Mouse (Mus musculus) heart, embryonic 13.5 days (tissue): Measurements from ENCODE around the gene Deup1. TPM values are rescaled to one million over a fixed set of nuclear protein-coding genes. Genes with fewer than 3 reads are reported as not detected.

Source experiments
- ATAC-seq: fragments of 200-750 bp; cut with Nextera tagmentation; 2 replicates; pipeline ENCODE4 v1.8.0; 2017; ENCODE audit warnings: moderate TSS enrichment; ENCODE audit not compliant: insufficient number of reproducible peaks, low FRiP score, low TSS enrichment; ENCODE audit errors: extremely low read depth
- H3K27ac ChIP-seq: fragments of 300-500 bp; sonication (generic); replicated peaks from 2 replicates; pipeline ENCODE4 v1.5.1; 2015; ENCODE audit warnings: moderate library complexity, mild to moderate bottlenecking, inconsistent platforms
- H3K27me3 ChIP-seq: fragments of 300-500 bp; sonication (generic); replicated peaks from 2 replicates; pipeline ENCODE4 v1.6.1; 2015; ENCODE audit warnings: mild to moderate bottlenecking, inconsistent platforms
- H3K36me3 ChIP-seq: fragments of 300-500 bp; sonication (generic); 2 replicates; pipeline ENCODE4 v1.6.1; 2015; ENCODE audit warnings: mild to moderate bottlenecking, inconsistent platforms
- H3K4me1 ChIP-seq: fragments of 300-500 bp; sonication (generic); 2 replicates; pipeline ENCODE4 v1.6.1; 2015; ENCODE audit warnings: inconsistent platforms
- H3K4me2 ChIP-seq: fragments of 300-500 bp; sonication (generic); 2 replicates; pipeline ENCODE4 v1.6.1; 2015; ENCODE audit warnings: inconsistent platforms, mild to moderate bottlenecking, moderate library complexity
- H3K4me3 ChIP-seq: fragments of 300-500 bp; sonication (generic); 2 replicates; pipeline ENCODE4 v1.5.1; 2015; ENCODE audit warnings: moderate library complexity, mild to moderate bottlenecking, inconsistent platforms
- H3K9ac ChIP-seq: fragments of 300-500 bp; sonication (generic); 2 replicates; pipeline ENCODE4 v1.6.1; 2015; ENCODE audit warnings: inconsistent platforms, mild to moderate bottlenecking, moderate library complexity
- H3K9me3 ChIP-seq: fragments of 300-500 bp; sonication (generic); 2 replicates; pipeline ENCODE4 v1.6.1; 2016; ENCODE audit warnings: inconsistent platforms
- WGBS: fragments of 180-500 bp; shearing (Covaris S2); methylation state at CpG from one replicate; pipeline ENCODE4 v1.1.7; 2015; ENCODE audit warnings: mixed read lengths; 5-methylcytosine and 5-hydroxymethylcytosine counted together
- polyA plus RNA-seq: library from polyadenylated mRNA; unstranded; fragments of >200 nt; fragmentation: Nextera tagmentation; extraction: Ambion mirVana; gene quantifications from 2 replicates; pipeline ENCODE4 v1.2.1, GENCODE M21; 2015

Deup1 gene
- polyA plus RNA-seq, 1 experiment from 2014 or later = 0.15 TPM

DNA sequence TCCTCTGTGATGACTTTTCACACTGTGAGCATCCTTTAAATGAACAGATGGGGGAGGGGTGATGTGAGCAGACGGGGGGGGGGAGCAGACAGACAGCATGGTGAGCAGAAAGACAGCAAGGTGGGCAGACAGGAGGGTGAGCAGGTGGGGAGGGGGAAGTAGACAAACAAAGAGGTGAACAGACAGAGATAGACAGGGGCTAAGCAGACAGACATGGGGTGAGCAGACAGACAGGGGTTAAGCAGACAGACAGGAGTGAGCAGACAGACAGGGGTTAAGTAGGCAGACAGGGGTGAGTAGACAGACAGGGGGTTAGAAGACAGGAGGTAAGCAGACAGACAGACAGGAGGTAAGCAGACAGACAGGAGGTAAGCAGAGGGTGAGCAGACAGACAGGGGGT, 8.0 kb downstream of the Deup1 start:
- H3K4me1 ChIP-seq = peaks cover 8% of the 10 kb centered on the region; the same call in 1 of the 2 replicates
- no peak overlapping the region for H3K27ac ChIP-seq
- no peak for ATAC-seq
- H3K9me3 ChIP-seq = no peaks in the 10 kb centered on the region
- H3K4me3 ChIP-seq = no peak overlapping the region
- no peak overlapping the region for H3K4me2 ChIP-seq
- H3K9ac ChIP-seq = no peak overlapping the region
- H3K27me3 ChIP-seq = 0 out of 2 replicates have a peak, but pooled peaks cover 4% of the 10 kb centered on the region
- no peaks in the 10 kb centered on the region for H3K36me3 ChIP-seq
- 53% methylated on average over 1 of the region's 1 CpGs for WGBS

DNA sequence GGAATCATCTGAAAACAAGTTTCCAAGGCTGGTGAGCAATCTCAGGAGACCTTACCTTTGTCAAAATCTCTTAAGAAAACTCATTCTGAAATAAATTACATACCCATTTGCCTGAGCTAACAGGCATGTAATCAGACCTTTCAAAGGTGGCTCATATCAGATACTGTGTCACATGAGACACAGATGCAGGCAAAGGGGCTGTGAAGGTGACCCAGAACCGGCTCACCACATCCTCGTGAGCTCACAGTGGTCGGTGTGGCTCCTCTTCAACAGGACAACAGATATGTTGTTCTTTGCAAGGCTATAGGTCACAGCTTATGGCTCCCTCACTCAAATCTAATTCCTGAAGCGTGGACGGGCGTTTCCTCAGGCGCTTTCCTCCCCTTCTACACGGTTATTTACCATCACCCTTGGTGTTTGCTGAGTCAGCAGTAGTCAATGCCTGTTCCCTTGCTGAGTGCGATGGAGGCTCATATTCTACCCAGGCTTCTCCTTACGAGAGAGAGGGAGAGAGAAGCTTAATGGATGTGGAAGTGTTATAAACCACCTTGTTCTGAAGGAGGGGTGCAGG, 8.6 kb downstream of the Deup1 start:
- Histone ChIP-seq H3K9me3 (no peaks in the 10 kb centered on the region), H3K27me3 (0 out of 2 replicates have a peak, but pooled peaks cover 4% of the 10 kb centered on the region), H3K4me1 (peaks cover 8% of the 10 kb centered on the region; the same call in 1 of the 2 replicates), H3K9ac (no peak overlapping the region), H3K4me2 (no peak overlapping the region), H3K27ac (no peak overlapping the region), H3K36me3 (no peaks in the 10 kb centered on the region), H3K4me3 (no peak overlapping the region)
- 62% methylated on average over 10 of the region's 10 CpGs for WGBS
- no peak for ATAC-seq

DNA sequence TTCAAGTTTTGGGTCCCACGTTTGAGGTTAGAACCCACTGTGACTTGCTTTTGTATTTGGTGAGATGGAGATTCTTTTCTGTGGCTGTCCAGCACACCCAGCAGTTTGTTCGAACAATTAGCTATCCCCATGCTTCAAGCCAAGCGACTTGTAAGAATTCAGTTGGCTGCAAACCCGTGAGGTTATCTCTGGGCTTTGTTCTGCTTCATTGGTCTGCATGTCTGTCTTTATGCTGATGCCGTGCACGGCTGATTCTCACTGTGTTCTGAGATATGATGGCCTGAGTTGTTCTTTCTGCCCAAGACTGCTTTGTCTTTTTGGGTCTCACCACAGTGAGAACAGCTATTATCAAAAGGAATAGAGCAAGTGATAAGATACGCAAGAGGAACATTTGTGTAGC, 10.7 kb downstream of the Deup1 start:
- no peak for ATAC-seq
- H3K4me2 ChIP-seq = no peak overlapping the region
- 36% methylated on average over 7 of the region's 7 CpGs for WGBS

DNA sequence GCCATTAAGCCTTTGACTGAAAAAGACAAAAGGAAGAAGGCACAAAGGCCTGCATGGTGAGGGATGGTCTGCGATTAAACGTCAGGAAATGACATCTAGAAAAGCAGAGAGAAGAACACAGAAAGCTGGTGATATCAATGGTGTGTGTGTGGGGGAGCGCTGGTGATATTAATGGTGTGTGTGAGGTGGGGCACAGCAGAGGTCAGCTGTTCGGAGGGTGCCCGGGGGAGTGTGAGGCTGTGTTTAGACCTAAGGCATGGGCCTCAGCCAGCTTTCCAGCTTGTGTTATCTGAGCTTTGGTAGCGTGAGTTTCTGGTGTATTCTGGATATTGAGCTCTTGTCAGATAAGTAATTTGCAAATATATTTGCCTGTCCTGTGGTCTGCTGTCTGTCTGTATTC, 11.3 kb downstream of the Deup1 start:
- Histone ChIP-seq H3K36me3 (no peaks in the 10 kb centered on the region), H3K9me3 (no peaks in the 10 kb centered on the region), H3K4me2 (no peak overlapping the region), H3K4me3 (no peak overlapping the region), H3K9ac (no peak overlapping the region), H3K27ac (no peak overlapping the region), H3K4me1 (peaks cover 8% of the 10 kb centered on the region; the same call in 1 of the 2 replicates), H3K27me3 (no peaks in the 10 kb centered on the region)
- WGBS = 50% methylated on average over 6 of the region's 6 CpGs
- no peak for ATAC-seq

More for the DNA sequence above, 10.7 kb downstream of the Deup1 start:
- no peak overlapping the region for H3K4me3 ChIP-seq
- H3K9me3 ChIP-seq = no peaks in the 10 kb centered on the region
- no peaks in the 10 kb centered on the region for H3K36me3 ChIP-seq
- H3K4me1 ChIP-seq = peaks cover 8% of the 10 kb centered on the region; the same call in 1 of the 2 replicates
- H3K27me3 ChIP-seq = 0 out of 2 replicates have a peak, but pooled peaks cover 3% of the 10 kb centered on the region
- H3K27ac ChIP-seq = no peak overlapping the region
- no peak overlapping the region for H3K9ac ChIP-seq

DNA sequence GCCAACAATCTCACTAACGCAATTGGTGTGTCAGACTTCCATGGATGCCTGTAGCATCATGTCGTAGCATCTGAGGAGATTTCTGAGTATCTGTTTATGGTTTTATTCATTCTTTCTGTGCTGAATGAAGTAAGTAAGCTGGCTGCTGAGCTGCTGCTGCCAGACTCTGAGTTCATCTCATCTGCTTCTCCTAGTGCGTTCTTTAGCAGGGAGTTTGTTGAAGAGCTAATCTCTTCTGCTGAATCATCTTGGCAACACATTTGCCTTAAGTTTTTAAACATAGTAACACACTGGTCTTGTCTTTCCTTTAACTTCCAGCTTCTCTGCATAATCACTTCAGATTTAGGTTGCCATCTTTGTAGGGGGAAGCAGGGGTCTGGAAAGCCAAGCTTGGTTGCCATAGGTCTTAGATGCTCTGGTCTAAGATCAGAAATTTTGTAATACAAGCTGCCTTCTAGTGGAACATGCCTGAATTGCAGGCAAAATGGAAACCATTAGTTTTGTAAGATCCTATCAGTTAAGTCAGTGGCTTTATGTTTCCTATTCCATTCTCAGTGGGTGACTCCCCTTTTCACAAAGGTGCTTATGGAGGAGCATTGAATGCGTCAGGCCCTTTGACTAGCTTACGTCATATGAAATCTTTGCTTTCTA, 18.3 kb downstream of the Deup1 start:
- peaks cover 5% of the 10 kb centered on the region for H3K9me3 ChIP-seq
- no peak overlapping the region for H3K4me3 ChIP-seq
- H3K4me2 ChIP-seq = no peak overlapping the region
- no peaks in the 10 kb centered on the region for H3K27me3 ChIP-seq
- 86% methylated on average over 5 of the region's 5 CpGs for WGBS
- H3K4me1 ChIP-seq = no peaks in the 10 kb centered on the region
- no peaks in the 10 kb centered on the region for H3K36me3 ChIP-seq
- no peak for ATAC-seq
- no peak overlapping the region for H3K27ac ChIP-seq
- no peak overlapping the region for H3K9ac ChIP-seq

DNA sequence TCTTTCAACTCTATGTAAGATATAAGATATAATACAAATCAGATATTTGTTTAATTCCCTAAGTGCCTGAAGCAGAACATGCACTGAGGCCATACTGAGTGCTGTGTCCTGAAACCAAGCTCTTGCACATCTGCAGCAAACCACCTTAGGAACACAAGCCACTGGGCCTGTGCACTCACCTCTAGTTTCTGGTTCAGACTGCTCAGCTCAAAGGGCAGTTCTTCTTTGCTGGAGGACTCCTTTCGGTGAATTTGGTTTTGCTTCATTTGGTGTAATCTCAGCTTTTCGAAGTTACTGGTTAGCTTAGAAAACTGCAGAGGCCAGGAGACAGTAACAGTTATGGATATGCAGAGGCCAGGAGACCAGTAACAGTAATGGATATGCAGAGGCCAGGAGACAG, 20.1 kb downstream of the Deup1 start:
- 78% methylated on average over 2 of the region's 2 CpGs for WGBS
- Histone ChIP-seq H3K27ac (no peak overlapping the region), H3K4me3 (no peak overlapping the region), H3K4me2 (no peak overlapping the region), H3K27me3 (no peaks in the 10 kb centered on the region), H3K4me1 (no peaks in the 10 kb centered on the region), H3K9me3 (peaks cover 5% of the 10 kb centered on the region), H3K36me3 (no peaks in the 10 kb centered on the region), H3K9ac (no peak overlapping the region)
- ATAC-seq = no peak

DNA sequence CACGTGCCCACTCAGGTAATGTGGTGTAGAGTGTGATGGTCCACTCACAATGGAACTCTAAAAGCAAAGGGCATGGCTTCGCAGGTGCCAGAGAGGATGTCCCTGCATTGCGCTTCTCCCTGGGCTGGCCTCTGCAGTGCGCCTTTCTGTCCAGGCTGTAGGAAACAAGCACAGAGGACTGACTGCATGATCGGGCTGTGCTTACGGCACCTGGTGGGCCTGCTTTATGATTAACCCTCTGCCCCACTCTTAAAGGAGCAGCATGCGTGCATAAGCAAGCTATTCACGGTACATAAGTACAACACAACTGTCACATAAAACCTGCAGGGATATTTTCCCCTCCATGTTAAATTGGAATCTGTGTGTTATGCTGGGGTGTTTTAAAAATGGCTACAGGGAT, 24.6 kb downstream of the Deup1 start:
- H3K27ac ChIP-seq = no peak overlapping the region
- H3K36me3 ChIP-seq = no peaks in the 10 kb centered on the region
- H3K4me3 ChIP-seq = no peak overlapping the region
- no peaks in the 10 kb centered on the region for H3K4me1 ChIP-seq
- WGBS = 83% methylated on average over 8 of the region's 8 CpGs
- H3K27me3 ChIP-seq = no peaks in the 10 kb centered on the region
- H3K9me3 ChIP-seq = no peaks in the 10 kb centered on the region
- H3K4me2 ChIP-seq = no peak overlapping the region
- no peak for ATAC-seq
- no peak overlapping the region for H3K9ac ChIP-seq

DNA sequence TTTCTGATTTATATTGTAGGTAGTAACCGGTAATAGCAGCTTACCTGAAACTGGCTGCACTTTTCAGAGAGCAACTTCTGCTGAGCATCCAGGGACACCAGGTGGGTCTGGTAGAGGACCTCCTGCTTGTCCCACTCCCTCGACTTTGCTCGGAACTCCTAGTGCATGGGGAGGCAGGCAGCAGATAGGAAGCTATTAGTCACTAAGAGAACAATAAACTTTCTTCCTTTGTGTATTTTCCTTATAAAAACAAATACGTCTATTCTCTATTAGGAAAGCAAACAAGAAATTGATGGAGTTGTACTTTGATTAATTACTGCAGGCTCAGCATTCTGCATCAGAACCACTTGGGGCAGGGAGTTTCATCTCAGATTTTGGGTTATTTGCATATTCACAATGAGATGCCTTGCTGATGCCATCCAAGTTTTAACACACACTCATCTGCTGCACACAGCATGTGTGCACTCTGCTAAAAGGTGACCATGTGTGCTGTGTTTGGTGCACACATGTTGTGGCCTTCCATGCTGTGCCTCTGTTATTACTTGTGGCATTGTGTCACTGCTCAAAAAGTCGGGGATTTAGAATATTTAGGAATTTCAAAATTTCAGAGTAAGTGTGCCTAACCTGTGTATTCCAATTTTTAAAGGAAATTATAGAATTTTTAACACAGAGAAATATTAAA, 26.7 kb downstream of the Deup1 start:
- 60% methylated on average over 5 of the region's 5 CpGs for WGBS
- no peak for ATAC-seq
- H3K27ac ChIP-seq = no peak overlapping the region

DNA sequence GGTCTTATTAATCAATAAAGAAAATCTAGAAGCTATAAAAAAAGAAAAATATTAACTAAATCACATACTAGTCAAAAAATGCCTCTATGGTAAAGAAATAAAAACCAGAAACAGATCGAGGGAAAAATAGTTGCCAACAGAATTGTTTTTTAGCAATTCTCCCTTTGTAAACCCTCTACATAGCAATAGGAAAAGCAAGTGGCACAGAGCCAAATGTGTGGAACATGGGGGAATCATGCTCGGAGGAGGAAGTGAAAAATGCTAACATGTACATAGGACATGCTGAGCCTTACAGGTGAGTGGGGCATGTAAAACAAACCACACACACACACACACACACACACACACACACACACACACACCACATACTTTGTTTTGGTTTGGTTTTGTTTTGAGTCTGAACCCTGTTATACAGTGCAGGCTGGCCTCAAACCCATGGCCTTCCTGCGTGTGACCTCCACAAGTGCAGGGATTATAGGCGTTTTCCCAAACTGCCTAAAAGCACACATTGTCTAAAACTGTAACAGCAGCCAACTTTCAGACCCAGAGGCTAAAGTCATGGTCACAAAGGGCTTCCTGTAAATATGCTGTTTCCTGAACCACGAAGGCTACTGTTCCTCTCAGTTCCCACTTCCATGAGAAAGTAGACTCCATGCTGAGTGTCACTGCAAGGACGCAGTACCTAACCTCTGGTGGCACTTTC, 27.4 kb downstream of the Deup1 start:
- no peak for ATAC-seq

More for the DNA sequence above, 26.7 kb downstream of the Deup1 start:
- Histone ChIP-seq H3K27me3 (no peaks in the 10 kb centered on the region), H3K9ac (no peak overlapping the region), H3K4me1 (no peaks in the 10 kb centered on the region), H3K9me3 (no peaks in the 10 kb centered on the region), H3K36me3 (no peaks in the 10 kb centered on the region), H3K4me3 (no peak overlapping the region), H3K4me2 (no peak overlapping the region)

DNA sequence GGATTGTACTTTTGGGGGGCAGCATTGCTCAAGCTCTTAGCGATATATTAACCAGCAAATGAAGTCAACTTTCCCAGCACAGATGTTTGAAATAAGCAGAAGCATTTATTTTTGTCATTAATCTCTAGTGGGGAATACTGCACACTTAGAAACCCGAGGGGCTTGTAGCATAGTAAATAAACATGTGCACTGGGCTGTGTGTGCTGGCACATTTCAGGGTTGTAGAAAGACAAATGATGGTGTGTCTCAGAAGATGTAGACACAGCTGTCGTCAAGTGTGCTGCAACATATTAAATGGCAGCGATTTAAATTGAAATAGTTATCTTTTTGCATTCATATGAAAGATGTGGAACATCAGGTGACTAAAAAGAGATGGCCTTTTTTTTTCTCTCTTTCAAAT, 31.1 kb downstream of the Deup1 start:
- no peak for ATAC-seq
- H3K4me3 ChIP-seq = no peak overlapping the region
- H3K36me3 ChIP-seq = no peaks in the 10 kb centered on the region
- H3K4me2 ChIP-seq = no peak overlapping the region
- no peak overlapping the region for H3K9ac ChIP-seq
- WGBS = 58% methylated on average over 4 of the region's 4 CpGs
- no peaks in the 10 kb centered on the region for H3K4me1 ChIP-seq
- no peaks in the 10 kb centered on the region for H3K9me3 ChIP-seq
- H3K27me3 ChIP-seq = no peaks in the 10 kb centered on the region
- H3K27ac ChIP-seq = no peak overlapping the region

More for the DNA sequence above, 27.4 kb downstream of the Deup1 start:
- Histone ChIP-seq H3K27me3 (no peaks in the 10 kb centered on the region), H3K9ac (no peak overlapping the region), H3K9me3 (no peaks in the 10 kb centered on the region), H3K4me1 (no peaks in the 10 kb centered on the region), H3K4me2 (no peak overlapping the region), H3K36me3 (no peaks in the 10 kb centered on the region), H3K27ac (no peak overlapping the region), H3K4me3 (no peak overlapping the region)
- 55% methylated on average over 6 of the region's 6 CpGs for WGBS

DNA sequence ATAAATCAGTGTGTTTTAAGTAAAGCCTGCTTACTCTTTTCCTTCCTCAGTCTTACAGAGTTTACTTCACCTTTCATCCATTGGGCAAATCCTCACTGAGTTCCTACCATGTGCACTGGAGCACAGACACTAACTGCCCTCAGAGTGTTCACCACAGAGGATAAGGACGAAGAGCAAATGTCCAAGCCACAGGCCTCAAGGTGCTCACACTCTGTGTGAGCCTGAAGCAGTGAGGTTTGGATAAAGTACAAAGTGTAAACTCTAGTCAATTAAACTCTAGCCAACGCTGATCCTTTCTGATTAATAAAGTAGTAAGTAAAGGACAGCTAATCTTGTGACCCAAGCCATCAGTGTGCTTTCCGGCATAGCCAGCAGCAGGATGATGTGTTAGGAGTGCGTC, 33.6 kb downstream of the Deup1 start:
- Histone ChIP-seq H3K4me2 (no peak overlapping the region), H3K36me3 (no peaks in the 10 kb centered on the region), H3K9ac (no peak overlapping the region), H3K4me1 (no peaks in the 10 kb centered on the region), H3K9me3 (no peaks in the 10 kb centered on the region), H3K27me3 (no peaks in the 10 kb centered on the region), H3K4me3 (no peak overlapping the region), H3K27ac (no peak overlapping the region)
- 77% methylated on average over 4 of the region's 4 CpGs for WGBS
- no peak for ATAC-seq
